Mouse (Mus musculus) stomach, postnatal 0 days (tissue): ENCODE results near the gene 2610008E11Rik. TPM values are rescaled to one million over a fixed set of nuclear protein-coding genes. Genes with fewer than 3 reads are reported as not detected.

ENCODE experiments used
- ATAC-seq: fragments of 200-750 bp; cut with Nextera tagmentation; 2 replicates; pipeline ENCODE4 v1.8.0; 2017; ENCODE audit not compliant: low FRiP score, low TSS enrichment
- DNase-seq: peaks from one replicate; pipeline ENCODE4 v3.0.0-alpha.2; 2016; ENCODE audit warnings: low spot score
- H3K27ac ChIP-seq: fragments of 300-500 bp; sonication (generic); replicated peaks from 2 replicates; pipeline ENCODE4 v1.5.1; 2014; ENCODE audit warnings: mild to moderate bottlenecking, control low read depth
- H3K27me3 ChIP-seq: fragments of 300-500 bp; sonication (generic); 2 replicates; pipeline ENCODE4 v1.6.1; 2014; ENCODE audit warnings: low read length; ENCODE audit not compliant: control insufficient read depth, insufficient read depth
- H3K36me3 ChIP-seq: fragments of 300-500 bp; sonication (generic); 2 replicates; pipeline ENCODE4 v1.6.1; 2014; ENCODE audit warnings: low read length, mixed read lengths; ENCODE audit not compliant: control insufficient read depth, insufficient read depth
- H3K4me1 ChIP-seq: fragments of 300-500 bp; sonication (generic); replicated peaks from 2 replicates; pipeline ENCODE4 v1.6.1; 2014; ENCODE audit warnings: antibody characterized with exemption; ENCODE audit not compliant: control insufficient read depth, insufficient read depth
- H3K4me2 ChIP-seq: fragments of 300-500 bp; sonication (generic); replicated peaks from 2 replicates; pipeline ENCODE4 v1.6.1; 2014; ENCODE audit warnings: low read depth, mild to moderate bottlenecking, control low read depth, moderate library complexity
- H3K4me3 ChIP-seq: fragments of 300-500 bp; sonication (generic); 2 replicates; pipeline ENCODE4 v1.5.1; 2014; ENCODE audit warnings: low read depth, low read length, control low read depth
- H3K9ac ChIP-seq: fragments of 300-500 bp; sonication (generic); 2 replicates; pipeline ENCODE4 v1.6.1; 2014; ENCODE audit warnings: mild to moderate bottlenecking, low read length, control low read depth, mixed read lengths
- H3K9me3 ChIP-seq: fragments of 300-500 bp; sonication (generic); 2 replicates; pipeline ENCODE4 v1.6.1; 2016; ENCODE audit warnings: low read length; ENCODE audit not compliant: control insufficient read depth
- CTCF ChIP-seq: IDR thresholded peaks from 2 replicates; pipeline ENCODE4 v1.5.1; 2016; ENCODE audit warnings: antibody characterized with exemption, low read depth, mild to moderate bottlenecking, moderate library complexity
- EP300 ChIP-seq: optimal IDR thresholded peaks from 2 replicates; pipeline ENCODE3; 2016; ENCODE audit warnings: antibody characterized with exemption
- polyA plus RNA-seq: library from polyadenylated mRNA; unstranded; fragments of >200 nt; fragmentation: Nextera tagmentation; extraction: Ambion mirVana; gene quantifications from 2 replicates; pipeline ENCODE4 v1.2.1, GENCODE M21; 2015

The 2610008E11Rik gene
- polyA plus RNA-seq, 1 experiment from 2014 or later = 7.3 TPM

DNA sequence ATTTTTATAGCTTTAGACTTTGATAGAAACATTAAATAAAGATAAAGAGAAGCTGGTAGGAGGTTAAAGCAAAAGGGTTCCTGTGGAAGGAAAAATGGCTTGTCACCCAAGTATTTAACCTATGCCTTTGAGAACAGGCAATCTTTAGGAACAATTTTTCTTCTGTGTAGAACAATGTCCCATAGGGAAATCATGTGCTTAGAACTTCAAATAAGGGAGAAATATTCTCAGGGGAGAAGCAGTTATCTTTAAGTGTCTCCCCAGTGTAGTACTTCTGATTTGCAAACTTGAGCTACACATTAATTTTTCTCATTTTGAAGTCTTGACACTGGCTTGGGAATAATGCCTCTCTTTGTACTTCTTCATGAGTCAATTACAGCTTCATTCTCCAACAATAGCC is 69.0 kb downstream of the 2610008E11Rik start, which contains the start of gene Olfr57:
Gene Olfr57 (plus strand): TSS at position 301 of the 400 bp plus-strand sequence.
- no peak for DNase-seq
- Histone ChIP-seq H3K4me1 (no peaks in the 10 kb centered on the region), H3K4me3 (no peak within 1 kb of the TSS), H3K9ac (no peak within 1 kb of the TSS), H3K9me3 (no peaks in the 10 kb centered on the region), H3K36me3 (no peaks in the 10 kb centered on the region), H3K4me2 (no peak within 1 kb of the TSS), H3K27ac (no peak within 1 kb of the TSS), H3K27me3 (no peaks in the 10 kb centered on the region)
- ATAC-seq = no peak
- TF ChIP-seq EP300 = no peak
- TF ChIP-seq CTCF = no peak

Other genes starting within 250 kb of the 2610008E11Rik start
- not detected in 2 replicates for gene Olfr1356, start 245.4 kb downstream of the 2610008E11Rik start, polyA plus RNA-seq
- not detected in 2 replicates for gene Olfr1355, start 222.1 kb downstream of the 2610008E11Rik start, polyA plus RNA-seq
- gene Olfr1354, start 184.4 kb downstream of the 2610008E11Rik start, polyA plus RNA-seq = not detected in 2 replicates
- not detected in 2 replicates for gene Olfr8, start 147.0 kb downstream of the 2610008E11Rik start, polyA plus RNA-seq
- gene Olfr1353, start 134.3 kb downstream of the 2610008E11Rik start, polyA plus RNA-seq = not detected in 2 replicates
- gene Olfr1352, start 116.5 kb downstream of the 2610008E11Rik start, polyA plus RNA-seq = not detected in 2 replicates
- gene Olfr1351, start 85.1 kb downstream of the 2610008E11Rik start, polyA plus RNA-seq = not detected in 2 replicates
- gene Olfr57, start 68.9 kb downstream of the 2610008E11Rik start, polyA plus RNA-seq = 0.12 TPM in 1 of 2 replicates, not detected in the other
- gene Vmn2r80, start 51.2 kb upstream of the 2610008E11Rik start, polyA plus RNA-seq = not detected in 2 replicates
- not detected in 2 replicates for gene Vmn2r81, start 150.1 kb upstream of the 2610008E11Rik start, polyA plus RNA-seq